Mouse (Mus musculus): ENCODE results near the gene Uvrag.

- no peak for TF ChIP-seq CTCF (IDR thresholded peaks at IDR 0.05; ENCODE audit: borderline replicate concordance, extremely low read depth, insufficient read depth, insufficient read length)
- no peak for TF ChIP-seq POLR2A (IDR thresholded peaks at IDR 0.05; ENCODE audit: borderline replicate concordance, extremely low read depth, insufficient read depth, insufficient read length, poor library complexity, severe bottlenecking)
Observed at GRCm38 (mm10) chr7:99120082-99120481, 20.9 kb downstream of the Uvrag start.

Data from brain, embryonic 14.5 days (tissue).